Mouse (Mus musculus): Measurements from ENCODE around the gene Dag1.

DNA sequence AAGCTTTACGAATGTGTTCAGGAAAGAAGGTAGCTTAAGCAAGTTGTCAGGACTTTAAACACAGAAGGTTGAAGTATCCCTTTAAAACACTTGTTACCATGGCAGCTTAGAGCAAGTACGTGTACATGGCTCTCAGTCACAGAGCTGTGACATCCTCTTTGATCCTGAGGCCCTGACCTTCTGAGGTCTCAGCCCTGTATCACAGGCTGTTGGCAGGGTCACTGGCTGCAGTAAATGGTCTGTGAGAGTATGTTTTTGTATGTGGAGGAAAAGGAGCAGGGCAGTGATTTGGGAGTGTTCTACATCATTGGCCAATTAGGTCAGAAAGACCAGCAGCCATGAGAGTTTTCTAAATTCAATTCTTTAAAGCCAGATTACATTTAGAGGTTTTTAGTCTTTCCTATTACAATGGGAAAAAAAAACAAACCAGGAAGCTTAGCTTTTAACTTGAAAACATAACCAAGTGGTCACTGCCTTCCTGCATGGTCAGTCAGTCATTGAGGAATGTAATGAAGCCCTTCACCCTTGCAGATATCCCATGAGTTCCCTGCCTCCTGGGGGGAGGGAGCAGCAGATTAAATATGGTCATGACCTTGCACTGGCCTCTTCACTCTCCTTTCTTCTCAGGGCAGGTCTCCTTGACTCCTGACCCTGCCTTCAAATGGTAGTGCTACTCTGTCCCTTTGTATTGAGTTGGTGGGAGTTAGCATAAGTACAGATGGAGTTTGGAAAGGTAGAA is 35.7 kb downstream of the Dag1 start:
- TF ChIP-seq POLR2A (IDR thresholded peaks at IDR 0.05; ENCODE audit: low read depth, low read length) = no peak
- TF ChIP-seq CTCF (IDR thresholded peaks at IDR 0.05; ENCODE audit: extremely low read depth, insufficient read depth, insufficient read length, insufficient replicate concordance) = no peak

All from spleen, adult 2 months (tissue).